Mouse (Mus musculus) CH12.LX (cell line): ENCODE results near the gene Dusp3. TPM values are rescaled to one million over a fixed set of nuclear protein-coding genes. Genes with fewer than 3 reads are reported as not detected.

Experiments
- DNase-seq: peaks from one replicate; pipeline ENCODE4 v3.0.0-alpha.2; 2013; ENCODE audit errors: extremely low read depth
- H3K27ac ChIP-seq: 2 replicates; pipeline ENCODE4 v1.5.1; 2012; ENCODE audit warnings: low read depth, mild to moderate bottlenecking, control low read depth, moderate library complexity; ENCODE audit not compliant: insufficient read depth
- H3K27me3 ChIP-seq: replicated peaks from 2 replicates; pipeline ENCODE3; 2012; ENCODE audit warnings: inconsistent platforms
- H3K36me3 ChIP-seq, 2 experiments: replicated peaks in 1 of 2; 2 replicates each; pipeline versions ENCODE3 to v1.6.1; 2012; ENCODE audit warnings: inconsistent platforms in 1 of 2, low read length in 1 of 2, mild to moderate bottlenecking in 1 of 2, mixed read lengths in 1 of 2, moderate library complexity in 1 of 2; ENCODE audit not compliant: control insufficient read depth in 1 of 2, insufficient read depth in 1 of 2
- H3K4me1 ChIP-seq, 2 experiments: 2 replicates each; pipeline ENCODE4 v1.6.1; 2012; ENCODE audit warnings: inconsistent platforms in 1 of 2, moderate library complexity in 1 of 2; ENCODE audit not compliant: insufficient read depth in 2 of 2, control insufficient read depth in 1 of 2
- H3K4me2 ChIP-seq: 2 replicates; pipeline ENCODE4 v1.6.1; 2012; ENCODE audit warnings: low read depth, mild to moderate bottlenecking, control low read depth; ENCODE audit not compliant: poor library complexity, insufficient read depth, severe bottlenecking
- H3K4me3 ChIP-seq, 3 experiments: fragments of 150-350 bp in 1 of 3; sonication (generic) in 1 of 3; replicated peaks in 1 of 3; 2 replicates each; pipeline versions ENCODE3 to v1.5.1; 2011 to 2012; ENCODE audit warnings: low read depth in 2 of 3, low read length in 2 of 3, mild to moderate bottlenecking in 2 of 3, moderate library complexity in 2 of 3, control low read depth in 1 of 3, improper control_type of control experiment in 1 of 3, inconsistent platforms in 1 of 3, mixed read lengths in 1 of 3; ENCODE audit not compliant: poor library complexity in 1 of 3
- H3K79me2 ChIP-seq: replicated peaks from 2 replicates; pipeline ENCODE4 v1.6.1; 2012; ENCODE audit warnings: mild to moderate bottlenecking, moderate library complexity; ENCODE audit not compliant: control insufficient read depth, poor library complexity, insufficient read depth, severe bottlenecking; ENCODE audit errors: extremely low read depth
- H3K9ac ChIP-seq: 2 replicates; pipeline ENCODE4 v1.6.1; 2012; ENCODE audit warnings: low read depth, mild to moderate bottlenecking, control low read depth, moderate library complexity; ENCODE audit not compliant: insufficient read depth
- H3K9me3 ChIP-seq: replicated peaks from 2 replicates; pipeline ENCODE3; 2012; ENCODE audit warnings: low read length, inconsistent platforms, mixed read lengths
- CHD1 ChIP-seq: IDR thresholded peaks from 2 replicates; pipeline ENCODE4 v1.6.1; 2012; ENCODE audit warnings: low read depth, low read length, improper control_type of control experiment, inconsistent platforms
- CHD2 ChIP-seq: IDR thresholded peaks from 2 replicates; pipeline ENCODE4 v1.6.1; 2011; ENCODE audit warnings: low read length, improper control_type of control experiment
- CTCF ChIP-seq, 2 experiments: IDR thresholded peaks in 1 of 2; conservative IDR thresholded peaks in 1 of 2; 2 replicates each; pipeline ENCODE4 v1.5.1; 2011 to 2012; ENCODE audit warnings: low read depth in 2 of 2, low read length in 2 of 2, improper control_type of control experiment in 1 of 2, inconsistent platforms in 1 of 2, mild to moderate bottlenecking in 1 of 2, moderate library complexity in 1 of 2
- E2F4 ChIP-seq: IDR thresholded peaks from 2 replicates; pipeline ENCODE4 v1.6.1; 2011; ENCODE audit warnings: low read depth, low read length, improper control_type of control experiment; ENCODE audit not compliant: insufficient replicate concordance
- ELF1 ChIP-seq: IDR thresholded peaks from 2 replicates; pipeline ENCODE4 v1.6.1; 2014; ENCODE audit warnings: low read depth, mild to moderate bottlenecking, inconsistent platforms, low read length, improper control_type of control experiment
- ETS1 ChIP-seq: conservative IDR thresholded peaks from 2 replicates; pipeline ENCODE4 v1.6.1; 2012; ENCODE audit warnings: low read depth, mild to moderate bottlenecking, inconsistent platforms, low read length, improper control_type of control experiment, moderate library complexity
- HCFC1 ChIP-seq: IDR thresholded peaks from 2 replicates; pipeline ENCODE4 v1.6.1; 2012; ENCODE audit warnings: low read depth, mild to moderate bottlenecking, inconsistent platforms, low read length, improper control_type of control experiment
- IRF4 ChIP-seq: IDR thresholded peaks from 2 replicates; pipeline ENCODE4 v1.6.1; 2014; ENCODE audit warnings: low read depth, mild to moderate bottlenecking, inconsistent platforms, low read length, improper control_type of control experiment
- JUND ChIP-seq: conservative IDR thresholded peaks from 2 replicates; pipeline ENCODE4 v1.6.1; 2011; ENCODE audit warnings: low read depth, low read length, improper control_type of control experiment
- KAT2A ChIP-seq: IDR thresholded peaks from 2 replicates; pipeline ENCODE4 v1.6.1; 2012; ENCODE audit warnings: low read length, improper control_type of control experiment, inconsistent platforms; ENCODE audit not compliant: insufficient replicate concordance
- MAFK ChIP-seq: IDR thresholded peaks from 2 replicates; pipeline ENCODE4 v1.6.1; 2011; ENCODE audit warnings: low read length, improper control_type of control experiment; ENCODE audit not compliant: insufficient replicate concordance
- MAX ChIP-seq: IDR thresholded peaks from 2 replicates; pipeline ENCODE4 v1.6.1; 2011; ENCODE audit warnings: low read length, improper control_type of control experiment
- MEF2A ChIP-seq: IDR thresholded peaks from 2 replicates; pipeline ENCODE4 v1.6.1; 2014; ENCODE audit warnings: low read depth, mild to moderate bottlenecking, inconsistent platforms, low read length, improper control_type of control experiment, borderline replicate concordance
- MYC ChIP-seq: IDR thresholded peaks from 2 replicates; pipeline ENCODE4 v1.6.1; 2011; ENCODE audit warnings: low read depth, mild to moderate bottlenecking, improper control_type of control experiment, low read length
- NELFE ChIP-seq: IDR thresholded peaks from 2 replicates; pipeline ENCODE4 v1.6.1; 2011; ENCODE audit warnings: low read depth, low read length, improper control_type of control experiment
- NRF1 ChIP-seq: IDR thresholded peaks from 2 replicates; pipeline ENCODE4 v1.6.1; 2014; ENCODE audit warnings: low read depth, mild to moderate bottlenecking, inconsistent platforms, low read length, improper control_type of control experiment, moderate library complexity
- PAX5 ChIP-seq: IDR thresholded peaks from 2 replicates; pipeline ENCODE4 v1.6.1; 2012; ENCODE audit warnings: low read length, inconsistent platforms, mixed read lengths
- POLR2AphosphoS2 ChIP-seq: IDR thresholded peaks from 2 replicates; pipeline ENCODE4 v1.6.1; 2011; ENCODE audit warnings: low read depth, low read length, improper control_type of control experiment
- RCOR1 ChIP-seq: conservative IDR thresholded peaks from 2 replicates; pipeline ENCODE4 v1.6.1; 2012; ENCODE audit warnings: low read depth, mild to moderate bottlenecking, inconsistent platforms, low read length, improper control_type of control experiment
- SIN3A ChIP-seq: IDR thresholded peaks from 2 replicates; pipeline ENCODE4 v1.6.1; 2012; ENCODE audit warnings: low read length, improper control_type of control experiment, inconsistent platforms
- SMC3 ChIP-seq: IDR thresholded peaks from 2 replicates; pipeline ENCODE4 v1.6.1; 2011; ENCODE audit warnings: low read depth, low read length, improper control_type of control experiment
- TBP ChIP-seq: conservative IDR thresholded peaks from 2 replicates; pipeline ENCODE4 v1.6.1; 2011; ENCODE audit warnings: low read depth, low read length, improper control_type of control experiment
- TCF12 ChIP-seq: IDR thresholded peaks from 2 replicates; pipeline ENCODE4 v1.6.1; 2014; ENCODE audit warnings: low read depth, mild to moderate bottlenecking, inconsistent platforms, low read length, improper control_type of control experiment
- USF1 ChIP-seq: IDR thresholded peaks from 2 replicates; pipeline ENCODE4 v1.6.1; 2014; ENCODE audit warnings: low read depth, mild to moderate bottlenecking, inconsistent platforms, low read length, improper control_type of control experiment
- ZMIZ1 ChIP-seq: IDR thresholded peaks from 2 replicates; pipeline ENCODE4 v1.6.1; 2012; ENCODE audit warnings: low read depth, mild to moderate bottlenecking, inconsistent platforms, low read length, improper control_type of control experiment
- dilution Hi-C: fragments of 300-500 bp; cut with MboI; formaldehyde crosslinking; loops from 2 replicates; pipeline ENCODE4 v1.14.3; 2020; ENCODE audit warnings: low sequenced_read_pairs; ENCODE audit not compliant: extremely low pct_unique_long_range_greater_than_20kb, extremely low pct_ligation_motif_present
- in situ Hi-C: fragments of 300-500 bp; cut with MboI; formaldehyde crosslinking; loops from 3 replicates; pipeline ENCODE4 v1.14.3; 2019; ENCODE audit warnings: low sequenced_read_pairs, low pct_ligation_motif_present, low pct_unique_long_range_greater_than_20kb, mixed read lengths
- polyA plus RNA-seq: library from polyadenylated mRNA; unstranded; fragments of >175 nt; gene quantifications from 2 replicates; pipeline ENCODE4 v1.2.1, GENCODE M21; 2012; ENCODE audit warnings: low read depth; ENCODE audit not compliant: insufficient read length
- total RNA-seq, 2 experiments: library from RNA; depleted of rRNA; stranded (reverse); fragments of 300-350 nt in 1 of 2; fragments of >200 nt in 1 of 2; gene quantifications; 2 replicates each; pipeline ENCODE4 v1.2.3; 2012 to 2014

Dusp3 gene
- total and polyA plus RNA-seq, 3 experiments = 5.6 to 23.6 (median 20.8) TPM

GRCm38 (mm10) chr11:101971410-101971809, 15.4 kb downstream of the Dusp3 start:
- H3K9me3 ChIP-seq = no peaks in the 10 kb centered on the region
- H3K9ac ChIP-seq = no peak overlapping the region
- H3K27me3 ChIP-seq = peaks cover 18% of the 10 kb centered on the region
- dilution Hi-C loops = no loop called here
- H3K4me2 ChIP-seq = no peak overlapping the region
- peak; percentile 50 for DNase-seq
- no peak overlapping the region for H3K27ac ChIP-seq
- no peak overlapping the region for H3K4me3 ChIP-seq
- in situ Hi-C loops = loop anchor here (5.0 kb wide), 1 partner anchor 159 kb away; no protein-coding TSS in a partner anchor
- TF ChIP-seq JUND = no peak
- TF ChIP-seq MAFK = no peak
- TF ChIP-seq ELF1 = no peak
- TF ChIP-seq SIN3A = no peak
- TF ChIP-seq CTCF (conservative IDR thresholded peaks at IDR 0.05 in 1 of 2, IDR thresholded peaks at IDR 0.05 in 1 of 2; ENCODE audit: low read depth in 2 of 2, low read length in 2 of 2) = peak; percentile 77
- H3K4me1 ChIP-seq = peaks cover 6 to 32% of the 10 kb centered on the region in 2 experiments; a peak in 3 of 4 replicates
- peaks cover 7 to 35% of the 10 kb centered on the region in 2 experiments for H3K36me3 ChIP-seq
- H3K79me2 ChIP-seq = no peaks in the 10 kb centered on the region

- Histone ChIP-seq H3K27ac (no peak overlapping the region), H3K9me3 (no peaks in the 10 kb centered on the region), H3K79me2 (no peaks in the 10 kb centered on the region), H3K9ac (no peak overlapping the region), H3K4me3 (no peak overlapping the region), H3K27me3 (peaks cover 32% of the 10 kb centered on the region), H3K4me2 (no peak overlapping the region), H3K4me1 (peaks cover 6 to 34% of the 10 kb centered on the region in 2 experiments; a peak in 3 of 4 replicates), H3K36me3 (peaks cover 7 to 22% of the 10 kb centered on the region in 2 experiments)
- dilution Hi-C loops = loop anchor here (10.0 kb wide), 1 partner anchor 55 kb away; no protein-coding TSS in a partner anchor
- TF ChIP-seq MEF2A = no peak
- in situ Hi-C loops = loop anchor here (5.0 kb wide), 2 partner anchors 48 to 158 kb away; no protein-coding TSS in a partner anchor
- DNase-seq = no peak
Observed at GRCm38 (mm10) chr11:101969835-101970234, 17.0 kb downstream of the Dusp3 start.

GRCm38 (mm10) chr11:101968791-101969190, 18.0 kb downstream of the Dusp3 start:
- in situ Hi-C loops (loop anchor here (5.0 kb wide), 1 partner anchor 46 kb away; no protein-coding TSS in a partner anchor), dilution Hi-C loops (loop anchor here (10.0 kb wide), 1 partner anchor 54 kb away; no protein-coding TSS in a partner anchor)
- H3K36me3 ChIP-seq = peaks cover 0 to 13% of the 10 kb centered on the region in 2 experiments
- H3K27me3 ChIP-seq = peaks cover 42% of the 10 kb centered on the region
- no peak overlapping the region for H3K9ac ChIP-seq
- H3K9me3 ChIP-seq = peaks cover 3% of the 10 kb centered on the region
- no peak overlapping the region for H3K27ac ChIP-seq
- DNase-seq = peak; percentile 90
- H3K4me1 ChIP-seq = peaks cover 6 to 24% of the 10 kb centered on the region in 2 experiments; a peak in 3 of 4 replicates
- no peak overlapping the region for H3K4me2 ChIP-seq
- no peaks in the 10 kb centered on the region for H3K79me2 ChIP-seq
- no peak overlapping the region for H3K4me3 ChIP-seq
- TF ChIP-seq POLR2AphosphoS2 (no peak), CHD2 (no peak), SMC3 (peak; percentile 100), IRF4 (peak; percentile 71), TBP (no peak), MYC (peak; percentile 55; the same call in 1 of the 2 replicates), TCF12 (peak; percentile 62), E2F4 (no peak), KAT2A (no peak), ETS1 (no peak), NRF1 (0 out of 2 replicates have a peak, but pooled peaks have one; percentile 36), ELF1 (no peak), PAX5 (no peak), CHD1 (no peak), MAX (peak; percentile 46; the same call in 1 of the 2 replicates), USF1 (no peak), HCFC1 (0 out of 2 replicates have a peak, but pooled peaks have one; percentile 22), CTCF (conservative IDR thresholded peaks at IDR 0.05 in 1 of 2, IDR thresholded peaks at IDR 0.05 in 1 of 2; ENCODE audit: low read depth in 2 of 2, low read length in 2 of 2) (peak; percentile 63 to 100), RCOR1 (no peak), ZMIZ1 (no peak), NELFE (peak; percentile 91; the same call in 1 of the 2 replicates)
